Mouse (Mus musculus): ENCODE data around the gene Olfr1287. TPM values are rescaled to one million over a fixed set of nuclear protein-coding genes. Genes with fewer than 3 reads are reported as not detected.

Olfr1287 gene
- total RNA-seq (2017) = not detected in 2 replicates

GRCm38 (mm10) chr2:111448842-111449241, at the start of gene Olfr1287:
Gene Olfr1287 (plus strand): TSS chr2:111449142.
- ATAC-seq (replicated peaks; ENCODE audit: low read depth, poor library complexity, severe bottlenecking) = no peak

GRCm38 (mm10) chr2:111422931-111423330, 26.0 kb upstream of the Olfr1287 start, which contains the start of gene Olfr1286:
Gene Olfr1286 (minus strand): TSS chr2:111423115.
- ATAC-seq (replicated peaks; ENCODE audit: low read depth, poor library complexity, severe bottlenecking) = no peak

- no peak for ATAC-seq (replicated peaks; ENCODE audit: low read depth, poor library complexity, severe bottlenecking)
These were observed 24.9 kb downstream of the Olfr1287 start, which contains the start of gene Olfr1288 for GRCm38 (mm10) chr2:111473801-111474200. Gene Olfr1288 (plus strand): TSS chr2:111474101.

GRCm38 (mm10) chr2:111480519-111480918, 31.6 kb downstream of the Olfr1287 start, which contains the start of gene Olfr1289:
Gene Olfr1289 (plus strand): TSS chr2:111480819.
- ATAC-seq (replicated peaks; ENCODE audit: low read depth, poor library complexity, severe bottlenecking) = no peak

DNA sequence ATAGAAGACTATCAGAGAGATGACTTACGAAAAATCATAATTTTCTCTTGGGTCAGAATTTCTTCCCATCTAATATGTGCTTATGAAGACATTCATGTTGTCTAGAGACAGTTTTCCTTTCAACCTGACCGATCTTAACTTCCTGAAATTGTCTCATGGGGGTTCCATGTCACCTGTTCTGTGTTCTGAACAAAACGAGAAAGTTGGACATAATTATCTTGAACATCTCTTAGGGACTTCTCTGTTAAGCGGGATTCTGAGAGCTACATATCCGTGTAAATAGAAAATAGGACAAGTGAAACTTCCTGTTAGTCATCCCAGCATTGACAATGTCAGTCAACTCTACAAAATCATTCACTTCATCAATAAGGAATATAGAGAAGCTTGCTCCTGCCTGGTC, 44.8 kb downstream of the Olfr1287 start, which contains the start of gene Olfr1290:
Gene Olfr1290, minus strand, starts transcription at position 101 of the 400 bp plus-strand sequence.
- ATAC-seq (replicated peaks; ENCODE audit: low read depth, poor library complexity, severe bottlenecking) = no peak

GRCm38 (mm10) chr2:111496880-111497279, 47.9 kb downstream of the Olfr1287 start, which contains the start of gene Olfr1291-ps1:
Gene Olfr1291-ps1 (plus strand): TSS chr2:111497180.
- ATAC-seq (replicated peaks; ENCODE audit: low read depth, poor library complexity, severe bottlenecking) = no peak

Other genes with a start within 250 kb of the Olfr1287 start
- gene 4930430A15Rik, start 219.5 kb upstream of the Olfr1287 start, total RNA-seq (2017) = not detected in 2 replicates
- not detected in 2 replicates for gene Olfr1275, start 213.9 kb upstream of the Olfr1287 start, total RNA-seq (2017)
- not detected in 2 replicates for gene Olfr1276, start 194.6 kb upstream of the Olfr1287 start, total RNA-seq (2017)
- not detected in 2 replicates for gene Olfr1277, start 175.0 kb upstream of the Olfr1287 start, total RNA-seq (2017)
- not detected in 2 replicates for gene Olfr1278, start 159.0 kb upstream of the Olfr1287 start, total RNA-seq (2017)
- not detected in 2 replicates for gene Olfr1279, start 148.5 kb upstream of the Olfr1287 start, total RNA-seq (2017)
- not detected in 2 replicates for gene Olfr1280, start 135.1 kb upstream of the Olfr1287 start, total RNA-seq (2017)
- not detected in 2 replicates for gene Olfr1281, start 122.6 kb upstream of the Olfr1287 start, total RNA-seq (2017)
- gene Olfr1282, start 113.1 kb upstream of the Olfr1287 start, total RNA-seq (2017) = not detected in 2 replicates
- gene Olfr1283, start 82.4 kb upstream of the Olfr1287 start, total RNA-seq (2017) = not detected in 2 replicates
- gene Olfr1284, start 73.6 kb upstream of the Olfr1287 start, total RNA-seq (2017) = not detected in 2 replicates
- not detected in 2 replicates for gene Olfr1286, start 26.0 kb upstream of the Olfr1287 start, total RNA-seq (2017)
- gene Olfr1288, start 25.0 kb downstream of the Olfr1287 start, total RNA-seq (2017) = not detected in 2 replicates
- gene Olfr1289, start 31.7 kb downstream of the Olfr1287 start, total RNA-seq (2017) = not detected in 2 replicates
- gene Olfr1290, start 44.7 kb downstream of the Olfr1287 start, total RNA-seq (2017) = not detected in 2 replicates
- gene Olfr1291-ps1, start 48.0 kb downstream of the Olfr1287 start, total RNA-seq (2017) = not detected in 2 replicates
- not detected in 2 replicates for gene Olfr1293-ps, start 76.1 kb downstream of the Olfr1287 start, total RNA-seq (2017)
- not detected in 2 replicates for gene Olfr1294, start 91.1 kb downstream of the Olfr1287 start, total RNA-seq (2017)
- not detected in 2 replicates for gene Olfr1295, start 120.5 kb downstream of the Olfr1287 start, total RNA-seq (2017)
- gene Olfr1297, start 177.4 kb downstream of the Olfr1287 start, total RNA-seq (2017) = not detected in 2 replicates
- gene Olfr1298, start 200.1 kb downstream of the Olfr1287 start, total RNA-seq (2017) = not detected in 2 replicates
- not detected in 2 replicates for gene Olfr1299, start 212.3 kb downstream of the Olfr1287 start, total RNA-seq (2017)

Data from common myeloid progenitor, adult 5-6 weeks (primary cell).